Mouse (Mus musculus) liver, postnatal 0 days (tissue): ENCODE data around the gene Cps1. TPM values are rescaled to one million over a fixed set of nuclear protein-coding genes. Genes with fewer than 3 reads are reported as not detected.

Source experiments
- ATAC-seq: fragments of 200-750 bp; cut with Nextera tagmentation; 2 replicates; pipeline ENCODE4 v1.8.0; 2017; ENCODE audit warnings: mild to moderate bottlenecking, moderate library complexity
- DNase-seq: peaks from one replicate; pipeline ENCODE4 v3.0.0-alpha.2; 2016
- H3K27ac ChIP-seq: fragments of 300-500 bp; sonication (generic); 2 replicates; pipeline ENCODE4 v1.5.1; 2014; ENCODE audit warnings: antibody characterized with exemption, moderate library complexity, mild to moderate bottlenecking, low read depth
- H3K27me3 ChIP-seq: fragments of 300-500 bp; sonication (generic); 2 replicates; pipeline ENCODE4 v1.6.1; 2014; ENCODE audit warnings: low read length, control low read depth, mixed read lengths; ENCODE audit not compliant: insufficient read depth
- H3K36me3 ChIP-seq: fragments of 300-500 bp; sonication (generic); replicated peaks from 2 replicates; pipeline ENCODE4 v1.6.1; 2014; ENCODE audit warnings: mild to moderate bottlenecking, control low read depth, low read length, moderate library complexity, mixed read lengths; ENCODE audit not compliant: insufficient read depth
- H3K4me1 ChIP-seq: fragments of 300-500 bp; sonication (generic); 2 replicates; pipeline ENCODE4 v1.6.1; 2014; ENCODE audit warnings: antibody characterized with exemption, mild to moderate bottlenecking, control low read depth; ENCODE audit not compliant: insufficient read depth
- H3K4me2 ChIP-seq: fragments of 300-500 bp; sonication (generic); 2 replicates; pipeline ENCODE4 v1.6.1; 2014; ENCODE audit warnings: low read depth, mild to moderate bottlenecking, low read length, moderate library complexity, mixed read lengths
- H3K4me3 ChIP-seq: fragments of 300-500 bp; sonication (generic); 2 replicates; pipeline ENCODE4 v1.5.1; 2014; ENCODE audit warnings: low read depth, low read length
- H3K9ac ChIP-seq: fragments of 300-500 bp; sonication (generic); replicated peaks from 2 replicates; pipeline ENCODE4 v1.6.1; 2014; ENCODE audit warnings: mild to moderate bottlenecking, moderate library complexity
- H3K9me3 ChIP-seq: fragments of 300-500 bp; sonication (generic); 2 replicates; pipeline ENCODE4 v1.6.1; 2016; ENCODE audit warnings: mild to moderate bottlenecking, control low read depth, low read length, mixed read lengths
- CTCF ChIP-seq: sonication (generic); IDR thresholded peaks from 2 replicates; pipeline ENCODE4 v1.5.1; 2016; ENCODE audit warnings: antibody characterized with exemption, low read depth
- EP300 ChIP-seq: IDR thresholded peaks from 2 replicates; pipeline ENCODE4 v1.6.1; 2016; ENCODE audit warnings: antibody characterized with exemption, low read depth, mild to moderate bottlenecking
- WGBS: fragments of 180-500 bp; shearing (Covaris S2); extraction: QIAGEN DNeasy Blood & Tissue Kit; methylation state at CpG from one replicate; pipeline ENCODE4 v1.1.7; 2014; ENCODE audit not compliant: insufficient replicate concordance; 5-methylcytosine and 5-hydroxymethylcytosine counted together
- polyA plus RNA-seq: library from polyadenylated mRNA; unstranded; fragments of >200 nt; fragmentation: Nextera tagmentation; extraction: Ambion mirVana; gene quantifications from 2 replicates; pipeline ENCODE4 v1.2.1, GENCODE M21; 2015

Cps1 gene
- polyA plus RNA-seq, 1 experiment from 2014 or later: 311 TPM

DNA sequence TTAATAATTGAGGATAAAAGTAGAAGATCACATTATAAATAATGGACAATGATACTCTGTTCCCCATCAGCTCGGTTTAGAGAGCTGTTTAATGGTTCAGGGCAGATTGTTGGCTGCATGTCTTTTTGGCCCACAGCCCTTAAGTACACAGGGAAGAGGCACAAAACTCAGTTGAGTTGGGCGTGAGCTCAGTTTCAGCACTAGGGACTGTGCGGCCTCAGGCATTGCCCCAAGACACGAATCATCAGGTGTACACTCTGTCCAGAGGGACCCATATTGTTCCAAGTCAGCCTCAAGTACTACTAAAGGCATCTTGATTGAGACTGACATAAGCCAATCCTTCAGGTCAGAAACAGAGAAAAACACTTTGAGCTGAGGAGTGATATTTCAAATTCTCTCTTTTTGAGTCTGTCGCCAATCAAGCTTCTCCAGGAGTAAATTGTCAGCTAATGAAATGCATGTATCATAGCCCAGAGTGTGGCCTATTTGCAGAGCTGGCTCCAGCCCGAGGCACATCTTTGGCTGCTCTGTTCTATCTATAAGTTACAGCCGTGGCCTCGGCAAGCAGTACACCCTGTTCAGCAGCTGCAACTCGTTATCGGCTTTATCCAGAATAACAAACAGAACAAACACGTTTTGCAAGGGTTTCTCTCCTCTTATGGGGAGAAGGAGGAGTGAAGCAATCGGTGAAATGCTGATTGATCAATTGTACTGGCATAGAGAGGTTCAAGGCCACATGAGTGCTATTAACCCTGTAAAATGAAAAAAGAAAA, 19.2 kb upstream of the Cps1 start:
- H3K27ac ChIP-seq: peak overlapping the region; percentile 93
- H3K9me3 ChIP-seq: no peaks in the 10 kb centered on the region
- peaks cover 2% of the 10 kb centered on the region; the same call in 1 of the 2 replicates for H3K4me1 ChIP-seq
- H3K36me3 ChIP-seq: no peaks in the 10 kb centered on the region
- H3K4me2 ChIP-seq: no peak overlapping the region
- no peak overlapping the region for H3K4me3 ChIP-seq
- TF ChIP-seq CTCF: no peak
- TF ChIP-seq EP300: peak; percentile 81
- ATAC-seq: peak; percentile 96
- H3K27me3 ChIP-seq: no peaks in the 10 kb centered on the region
- peak; percentile 29 for DNase-seq
- H3K9ac ChIP-seq: no peak overlapping the region
- WGBS: 48% methylated on average over 12 of the region's 12 CpGs

DNA sequence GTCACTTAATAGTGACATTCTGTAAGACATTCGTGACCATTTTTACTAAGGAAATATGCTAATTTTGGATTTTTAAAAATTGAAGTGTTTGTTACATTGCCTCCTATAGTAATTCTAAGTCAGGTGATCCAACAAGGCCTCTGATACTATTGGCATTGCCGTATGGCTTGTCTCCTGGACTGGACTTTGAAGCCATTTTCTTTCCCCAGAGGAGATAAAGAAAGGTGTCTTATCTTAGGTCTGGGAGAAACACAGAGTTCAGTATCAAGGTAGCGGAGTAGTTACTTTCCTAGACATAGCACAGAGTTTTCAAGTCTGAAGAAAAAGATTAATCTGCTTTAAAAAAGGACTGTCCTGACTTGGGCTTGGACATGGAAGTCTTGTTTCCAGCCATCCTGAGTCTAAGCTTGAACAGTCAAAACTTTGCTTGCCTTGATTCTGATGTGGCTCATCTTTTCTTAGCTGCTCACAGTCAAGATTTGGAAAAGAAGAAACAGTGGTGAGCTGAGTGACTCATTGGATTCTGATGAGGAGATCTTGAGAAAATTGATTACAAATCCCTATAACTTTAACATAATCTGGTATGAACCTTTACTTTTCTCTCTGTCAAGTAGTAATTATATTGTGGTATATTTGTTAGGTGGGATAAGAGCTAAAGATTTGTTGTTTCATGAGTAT, 11.1 kb upstream of the Cps1 start:
- no peak for ATAC-seq
- H3K4me1 ChIP-seq: no peaks in the 10 kb centered on the region
- 76% methylated on average over 3 of the region's 3 CpGs for WGBS
- H3K27me3 ChIP-seq: no peaks in the 10 kb centered on the region
- no peak for DNase-seq
- no peak overlapping the region for H3K27ac ChIP-seq
- H3K9me3 ChIP-seq: no peaks in the 10 kb centered on the region
- H3K4me2 ChIP-seq: no peak overlapping the region
- no peaks in the 10 kb centered on the region for H3K36me3 ChIP-seq
- H3K9ac ChIP-seq: no peak overlapping the region
- no peak overlapping the region for H3K4me3 ChIP-seq
- TF ChIP-seq CTCF (no peak), EP300 (no peak)

DNA sequence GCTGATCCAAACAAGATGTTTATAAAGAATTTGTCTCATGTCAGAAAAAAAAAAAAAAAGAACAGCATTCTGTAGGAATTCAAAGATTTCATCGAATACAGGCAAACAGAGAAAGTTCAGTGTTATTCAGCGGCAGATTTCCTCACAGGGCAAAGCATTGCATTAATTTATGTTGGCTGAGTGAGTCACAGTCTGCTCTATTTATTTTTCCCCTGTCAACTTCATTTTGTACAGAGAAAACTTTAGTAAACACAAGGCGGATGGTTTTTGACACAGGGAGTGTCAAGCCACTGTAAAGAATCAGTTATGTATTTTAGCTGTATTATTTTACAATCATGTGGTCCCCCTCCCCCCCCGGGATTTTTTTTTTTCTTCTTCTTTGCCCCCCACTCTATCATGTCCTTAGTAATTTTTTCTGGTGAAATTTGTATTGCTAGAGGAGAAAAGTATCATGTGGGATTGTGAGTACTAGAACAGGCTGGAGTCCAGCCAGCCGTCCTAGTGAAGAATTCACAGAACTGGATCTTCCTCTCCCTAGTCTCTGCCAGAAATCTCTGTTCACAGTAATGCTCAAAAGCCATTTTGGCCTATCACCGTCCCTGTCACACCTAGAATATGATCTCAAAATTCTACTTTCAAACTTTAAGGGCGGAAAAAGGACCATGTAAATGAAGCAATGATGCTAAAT, 9.3 kb upstream of the Cps1 start:
- Histone ChIP-seq H3K27ac (peak overlapping the region; percentile 89), H3K27me3 (no peaks in the 10 kb centered on the region), H3K9ac (no peak overlapping the region), H3K4me1 (no peaks in the 10 kb centered on the region), H3K4me3 (no peak overlapping the region), H3K4me2 (no peak overlapping the region), H3K9me3 (no peaks in the 10 kb centered on the region), H3K36me3 (no peaks in the 10 kb centered on the region)
- ATAC-seq (peak; percentile 59), DNase-seq (no peak)
- 52% methylated on average over 7 of the region's 7 CpGs for WGBS
- TF ChIP-seq EP300 (peak; percentile 51; the same call in 1 of the 2 replicates), CTCF (no peak)

DNA sequence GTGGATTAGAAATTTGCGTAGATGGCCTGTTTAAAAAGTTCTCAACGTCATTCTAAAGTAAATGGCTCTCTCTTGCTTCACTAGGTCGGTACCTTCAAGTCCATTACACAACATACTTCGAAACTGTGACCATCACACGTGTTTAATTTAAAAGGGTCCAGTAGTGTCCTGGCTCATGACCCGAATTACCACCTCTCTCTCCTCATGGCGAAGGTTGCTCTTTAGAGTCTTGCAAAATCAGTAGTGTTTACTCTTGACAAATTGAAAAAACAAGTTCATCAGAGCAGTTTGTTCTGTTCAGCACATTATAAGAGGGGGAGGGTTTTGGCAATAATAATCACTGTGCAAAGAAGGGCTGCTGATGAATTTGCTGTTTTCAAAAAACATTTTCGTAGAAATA, 6.3 kb upstream of the Cps1 start:
- ATAC-seq (peak; percentile 93), DNase-seq (no peak)
- no peaks in the 10 kb centered on the region for H3K27me3 ChIP-seq
- H3K4me3 ChIP-seq: no peak overlapping the region
- no peak overlapping the region for H3K4me2 ChIP-seq
- WGBS: 58% methylated on average over 8 of the region's 8 CpGs
- H3K36me3 ChIP-seq: no peaks in the 10 kb centered on the region
- no peaks in the 10 kb centered on the region for H3K9me3 ChIP-seq
- H3K27ac ChIP-seq: peak overlapping the region; percentile 67; the same call in 1 of the 2 replicates
- no peak overlapping the region for H3K9ac ChIP-seq
- TF ChIP-seq CTCF (no peak), EP300 (peak; percentile 91)
- H3K4me1 ChIP-seq: no peaks in the 10 kb centered on the region

DNA sequence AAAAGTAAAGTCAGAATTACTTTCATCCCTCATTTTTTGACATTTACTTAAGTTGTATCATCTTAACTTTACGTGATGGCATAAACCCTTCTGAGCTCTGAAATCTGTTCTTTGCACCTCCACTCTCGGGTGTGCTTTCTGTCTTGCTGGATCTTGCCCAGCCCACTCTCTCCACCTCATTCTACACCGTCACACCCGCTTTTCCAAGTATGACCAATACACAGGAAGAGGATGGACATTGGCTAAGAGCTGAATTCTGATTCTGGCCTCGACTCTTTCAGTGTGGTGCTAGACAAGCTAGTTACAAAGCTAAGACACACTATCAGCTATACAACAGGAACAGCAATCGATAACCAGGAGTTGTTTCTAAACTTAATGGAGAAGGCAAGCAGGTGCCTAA, 5.0 kb upstream of the Cps1 start:
- WGBS: 69% methylated on average over 6 of the region's 6 CpGs
- H3K36me3 ChIP-seq: no peaks in the 10 kb centered on the region
- no peaks in the 10 kb centered on the region for H3K9me3 ChIP-seq
- H3K27me3 ChIP-seq: no peaks in the 10 kb centered on the region
- peak overlapping the region; percentile 34; the same call in 1 of the 2 replicates for H3K27ac ChIP-seq
- no peak for ATAC-seq
- H3K9ac ChIP-seq: no peak overlapping the region
- H3K4me1 ChIP-seq: no peaks in the 10 kb centered on the region
- TF ChIP-seq EP300 (no peak), CTCF (no peak)
- DNase-seq: no peak
- no peak overlapping the region for H3K4me2 ChIP-seq
- H3K4me3 ChIP-seq: no peak overlapping the region

DNA sequence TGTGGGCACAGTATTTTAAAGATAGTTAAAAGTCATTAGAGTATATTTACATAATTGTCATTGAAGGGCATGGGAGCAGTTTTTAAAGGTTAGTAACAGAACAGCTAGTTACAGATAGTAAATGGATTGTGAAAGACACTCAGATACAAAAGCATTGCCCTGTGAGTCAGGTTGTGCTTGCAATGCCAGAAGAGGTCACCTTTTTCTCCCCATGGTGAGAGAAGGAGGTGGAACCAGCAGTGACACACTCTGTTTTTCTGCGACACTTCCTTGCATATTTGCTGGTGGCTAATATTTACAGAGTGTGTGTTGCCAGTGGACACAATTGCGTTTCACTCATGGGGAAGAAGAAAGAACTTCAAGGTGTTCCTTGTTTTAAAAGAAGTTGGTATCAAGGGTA, 2.6 kb downstream of the Cps1 start:
- 0 out of 2 replicates have a peak, but pooled peaks cover 2% of the 10 kb centered on the region for H3K4me1 ChIP-seq
- H3K9ac ChIP-seq: no peak overlapping the region
- DNase-seq (no peak), ATAC-seq (peak; percentile 69)
- no peak for TF ChIP-seq EP300
- no peak for TF ChIP-seq CTCF
- H3K4me3 ChIP-seq: peak overlapping the region; percentile 47; the same call in 1 of the 2 replicates
- 53% methylated on average over 2 of the region's 2 CpGs for WGBS
- H3K27me3 ChIP-seq: no peaks in the 10 kb centered on the region
- H3K27ac ChIP-seq: 0 out of 2 replicates have a peak overlapping the region, but pooled peaks have one; percentile 42
- 0 out of 2 replicates have a peak, but pooled peaks cover 2% of the 10 kb centered on the region for H3K36me3 ChIP-seq
- no peaks in the 10 kb centered on the region for H3K9me3 ChIP-seq
- no peak overlapping the region for H3K4me2 ChIP-seq
